Mouse (Mus musculus) myocyte (in vitro differentiated cells): ENCODE data around the gene Avil.

ENCODE experiments used
- CEBPB ChIP-seq: IDR thresholded peaks from 2 replicates; pipeline ENCODE4 v1.6.1; 2011; ENCODE audit warnings: mild to moderate bottlenecking, moderate library complexity; ENCODE audit not compliant: poor library complexity, insufficient read depth, severe bottlenecking
- E2F4 ChIP-seq: IDR thresholded peaks from one replicate; pipeline ENCODE4 v1.6.1; 2011; ENCODE audit warnings: mild to moderate bottlenecking, control low read depth, moderate library complexity; ENCODE audit not compliant: insufficient read depth
- MAX ChIP-seq: IDR thresholded peaks from one replicate; pipeline ENCODE4 v1.6.1; 2011; ENCODE audit warnings: low read depth, mild to moderate bottlenecking, control low read depth
- MYOD1 ChIP-seq, 3 experiments: IDR thresholded peaks; one replicate each; pipeline ENCODE4 v1.6.1; 2011; ENCODE audit warnings: control low read depth in 2 of 3, low read depth in 2 of 3, mild to moderate bottlenecking in 2 of 3, moderate library complexity in 1 of 3; ENCODE audit not compliant: insufficient read length in 2 of 3, control insufficient read depth in 1 of 3
- MYOG ChIP-seq, 3 experiments: IDR thresholded peaks; one replicate each; pipeline ENCODE4 v1.6.1; 2011; ENCODE audit warnings: control low read depth in 2 of 3, low read depth in 2 of 3, mild to moderate bottlenecking in 2 of 3; ENCODE audit not compliant: insufficient read length in 2 of 3, control insufficient read depth in 1 of 3, insufficient read depth in 1 of 3
- POLR2A ChIP-seq: IDR thresholded peaks from one replicate; pipeline ENCODE4 v1.6.1; 2011; ENCODE audit warnings: low read depth, mild to moderate bottlenecking, control low read depth, moderate library complexity; ENCODE audit not compliant: insufficient read length
- POLR2AphosphoS2 ChIP-seq: IDR thresholded peaks from one replicate; pipeline ENCODE4 v1.6.1; 2011; ENCODE audit warnings: low read depth, control low read depth; ENCODE audit not compliant: insufficient read length
- SRF ChIP-seq: IDR thresholded peaks from one replicate; pipeline ENCODE4 v1.6.1; 2011; ENCODE audit warnings: low read depth; ENCODE audit not compliant: control insufficient read depth, insufficient read length
- TCF12 ChIP-seq: IDR thresholded peaks from one replicate; pipeline ENCODE4 v1.6.1; 2011; ENCODE audit warnings: mild to moderate bottlenecking, control low read depth; ENCODE audit not compliant: poor library complexity, insufficient read depth, severe bottlenecking
- TCF3 ChIP-seq: IDR thresholded peaks from one replicate; pipeline ENCODE4 v1.6.1; 2011; ENCODE audit warnings: low read depth, control low read depth; ENCODE audit not compliant: insufficient read length
- USF1 ChIP-seq: IDR thresholded peaks from one replicate; pipeline ENCODE4 v1.6.1; 2011; ENCODE audit warnings: low read depth, mild to moderate bottlenecking, control low read depth, moderate library complexity

DNA sequence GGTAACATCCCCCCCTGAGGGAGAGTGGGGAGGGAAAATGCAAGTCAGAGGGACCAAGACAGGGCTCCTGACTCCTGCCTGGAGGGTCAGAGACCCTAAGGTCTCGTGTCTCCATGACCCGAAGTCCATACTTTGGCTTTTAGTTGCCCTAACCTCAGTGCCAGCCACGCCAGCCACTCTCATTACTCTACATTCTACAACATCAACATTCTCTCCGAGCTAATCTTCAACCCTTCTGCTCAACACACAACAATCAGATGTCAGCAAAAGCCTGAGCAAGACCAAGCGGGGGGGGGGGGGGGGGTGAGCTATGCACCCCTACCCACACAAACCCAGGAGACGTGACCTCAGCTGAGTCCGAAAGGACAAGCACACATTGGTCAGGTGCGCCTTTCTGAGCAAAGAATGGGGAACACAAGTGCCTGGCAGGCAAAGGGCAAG is 32.8 kb downstream of the Avil start:
- no peak for TF ChIP-seq USF1
- TF ChIP-seq SRF = no peak
- TF ChIP-seq TCF12 = no peak
- no peak for TF ChIP-seq POLR2A
- no peak for TF ChIP-seq POLR2AphosphoS2
- TF ChIP-seq E2F4 = no peak
- TF ChIP-seq MYOD1 (IDR thresholded peaks at IDR 0.05; ENCODE audit: control insufficient read depth in 1 of 3, insufficient read length in 2 of 3, low read depth in 2 of 3) = no peak
- TF ChIP-seq MYOG (IDR thresholded peaks at IDR 0.05; ENCODE audit: control insufficient read depth in 1 of 3, insufficient read depth in 1 of 3, insufficient read length in 2 of 3, low read depth in 2 of 3) = no peak
- TF ChIP-seq TCF3 = no peak
- no peak for TF ChIP-seq MAX
- no peak for TF ChIP-seq CEBPB
